Mouse (Mus musculus) limb, embryonic 13.5 days (tissue): Measurements from ENCODE around the gene Fem1a. TPM values are rescaled to one million over a fixed set of nuclear protein-coding genes. Genes with fewer than 3 reads are reported as not detected.

Experiments used
- microRNA counts: library from miRNA; unstranded; fragments of <30 nt; microRNA quantifications from one replicate; lab custom pipeline; 2016
- microRNA-seq: library from miRNA; unstranded; fragments of <30 nt; microRNA quantifications from one replicate; pipeline ENCODE4, GENCODE M21; 2016
- polyA plus RNA-seq: library from polyadenylated mRNA; unstranded; fragments of >200 nt; fragmentation: Nextera tagmentation; extraction: Ambion mirVana; gene quantifications from 2 replicates; pipeline ENCODE4 v1.2.1, GENCODE M21; 2015

Gene Fem1a
- polyA plus RNA-seq, 1 experiment from 2014 or later = 13.7 TPM

MicroRNAs encoded within 50 kb of the gene (microRNA counts, 519-probe panel; counts per million panel counts)
- microRNA mmu-miR-7b (lab: Ali Mortazavi, UCI) = 2,695 counts per million, percentile 41 among the panel's probes with 10 or more counts

Small RNA genes lying within 50 kb of the gene (microRNA-seq; reads per million reads assigned to microRNA genes)
- 5.9 reads per million, percentile 20 among the genes with 10 or more reads in this experiment for gene Mir7b

Other genes starting within 250 kb of the Fem1a start
- 190 and 200 TPM in 2 replicates for gene Sh3gl1, start 220.2 kb upstream of the Fem1a start, polyA plus RNA-seq
- gene Chaf1a, start 216.4 kb upstream of the Fem1a start, polyA plus RNA-seq = 27.4 and 29.0 TPM in 2 replicates
- gene Ubxn6, start 181.8 kb upstream of the Fem1a start, polyA plus RNA-seq = 45.3 and 49.4 TPM in 2 replicates
- 152 and 156 TPM in 2 replicates for gene Hdgfl2, start 177.2 kb upstream of the Fem1a start, polyA plus RNA-seq
- 0.03 and 0.04 TPM in 2 replicates for gene Plin4, start 147.0 kb upstream of the Fem1a start, polyA plus RNA-seq
- 0.13 TPM in 1 of 2 replicates, not detected in the other for gene Plin5, start 139.2 kb upstream of the Fem1a start, polyA plus RNA-seq
- 0.27 and 0.37 TPM in 2 replicates for gene Lrg1, start 134.8 kb upstream of the Fem1a start, polyA plus RNA-seq
- gene Sema6b, start 116.5 kb upstream of the Fem1a start, polyA plus RNA-seq = 2.5 and 2.6 TPM in 2 replicates
- 11.3 and 12.0 TPM in 2 replicates for gene Tnfaip8l1, start 94.3 kb upstream of the Fem1a start, polyA plus RNA-seq
- gene Mydgf, start 72.9 kb upstream of the Fem1a start, polyA plus RNA-seq = 98.6 and 102 TPM in 2 replicates
- gene Dpp9, start 37.9 kb upstream of the Fem1a start, polyA plus RNA-seq = 34.9 and 39.8 TPM in 2 replicates
- gene Ticam1, start 20.0 kb downstream of the Fem1a start, polyA plus RNA-seq = 4.4 and 4.6 TPM in 2 replicates
- gene Plin3, start 36.1 kb downstream of the Fem1a start, polyA plus RNA-seq = 78.1 and 80.4 TPM in 2 replicates
- not detected in 2 replicates for gene Arrdc5, start 43.5 kb downstream of the Fem1a start, polyA plus RNA-seq
- 136 and 146 TPM in 2 replicates for gene Uhrf1, start 46.5 kb downstream of the Fem1a start, polyA plus RNA-seq
- gene Kdm4b, start 69.3 kb downstream of the Fem1a start, polyA plus RNA-seq = 40.1 and 43.2 TPM in 2 replicates
- gene Ptprs, start 219.7 kb downstream of the Fem1a start, polyA plus RNA-seq = 100 and 106 TPM in 2 replicates